Mouse (Mus musculus): Measurements from ENCODE around the gene Uhrf1. TPM values are rescaled to one million over a fixed set of nuclear protein-coding genes. Genes with fewer than 3 reads are reported as not detected.

Gene Uhrf1
- polyA plus RNA-seq, 1 experiment, result 29.2 TPM

Other genes starting within 250 kb of the Uhrf1 start
- gene Ubxn6, start 228.3 kb upstream of the Uhrf1 start, polyA plus RNA-seq (2012; rRNA removed), result 51.6 and 65.0 TPM in 2 replicates
- 22.2 and 26.6 TPM in 2 replicates for gene Hdgfl2, start 223.7 kb upstream of the Uhrf1 start, polyA plus RNA-seq (2012; rRNA removed)
- 12.9 and 18.1 TPM in 2 replicates for gene Plin4, start 193.5 kb upstream of the Uhrf1 start, polyA plus RNA-seq (2012; rRNA removed)
- 0.27 and 0.49 TPM in 2 replicates for gene Plin5, start 185.7 kb upstream of the Uhrf1 start, polyA plus RNA-seq (2012; rRNA removed)
- 13.0 and 29.5 TPM in 2 replicates for gene Lrg1, start 181.3 kb upstream of the Uhrf1 start, polyA plus RNA-seq (2012; rRNA removed)
- gene Sema6b, start 163.0 kb upstream of the Uhrf1 start, polyA plus RNA-seq (2012; rRNA removed), result 3.3 and 3.5 TPM in 2 replicates
- gene Tnfaip8l1, start 140.8 kb upstream of the Uhrf1 start, polyA plus RNA-seq (2012; rRNA removed), result 11.3 and 13.6 TPM in 2 replicates
- gene Mydgf, start 119.4 kb upstream of the Uhrf1 start, polyA plus RNA-seq (2012; rRNA removed), result 112 and 113 TPM in 2 replicates
- gene Dpp9, start 84.4 kb upstream of the Uhrf1 start, polyA plus RNA-seq (2012; rRNA removed), result 33.6 and 42.8 TPM in 2 replicates
- gene Fem1a, start 46.5 kb upstream of the Uhrf1 start, polyA plus RNA-seq (2012; rRNA removed), result 15.2 and 19.1 TPM in 2 replicates
- 45.4 and 61.3 TPM in 2 replicates for gene Ticam1, start 26.5 kb upstream of the Uhrf1 start, polyA plus RNA-seq (2012; rRNA removed)
- gene Plin3, start 10.4 kb upstream of the Uhrf1 start, polyA plus RNA-seq (2012; rRNA removed), result 81.6 and 154 TPM in 2 replicates
- not detected in 2 replicates for gene Arrdc5, start 3.0 kb upstream of the Uhrf1 start, polyA plus RNA-seq (2012; rRNA removed)
- gene Kdm4b, start 22.7 kb downstream of the Uhrf1 start, polyA plus RNA-seq (2012; rRNA removed), result 16.4 and 22.7 TPM in 2 replicates
- 24.2 and 47.4 TPM in 2 replicates for gene Ptprs, start 173.2 kb downstream of the Uhrf1 start, polyA plus RNA-seq (2012; rRNA removed)
- gene Znrf4, start 209.1 kb downstream of the Uhrf1 start, polyA plus RNA-seq (2012; rRNA removed), result not detected in 2 replicates